Mouse (Mus musculus) left cerebral cortex, adult 11 months (tissue): ENCODE results near the gene Calr.
"Not testable (repeated sequence)": the region's sequence is repeated elsewhere in the genome, so short reads cannot be mapped to it uniquely, and the experiment has no call there.

ENCODE experiments used
- DNase-seq: peaks from one replicate; pipeline ENCODE4 v3.0.0; 2022; ENCODE audit warnings: low spot score

Gene Calr

GRCm38 (mm10) chr8:84844397-84845070 is 2.2 kb downstream of the Calr start:
- no peak for DNase-seq

GRCm38 (mm10) chr8:84841514-84841913 is 5.2 kb downstream of the Calr start:
- DNase-seq: no peak

GRCm38 (mm10) chr8:84840248-84840999 is 6.3 kb downstream of the Calr start, which contains the start of gene Rad23a:
Rad23a (minus strand) TSS chr8:84840665.
- DNase-seq: peak; percentile 88

GRCm38 (mm10) chr8:84839875-84840247 is 6.9 kb downstream of the Calr start:
- DNase-seq: no peak

- DNase-seq: no peak
Observed at GRCm38 (mm10) chr8:84839411-84839810, 7.3 kb downstream of the Calr start.

- DNase-seq: no peak
Observed at GRCm38 (mm10) chr8:84838513-84838912, 8.2 kb downstream of the Calr start.

GRCm38 (mm10) chr8:84837912-84838470 is 8.7 kb downstream of the Calr start:
- no peak for DNase-seq

- no peak for DNase-seq
Observed at GRCm38 (mm10) chr8:84837149-84837911, 9.4 kb downstream of the Calr start.

- DNase-seq: no peak
Observed at GRCm38 (mm10) chr8:84834866-84835855, 11.6 kb downstream of the Calr start.

GRCm38 (mm10) chr8:84834002-84834865 is 12.5 kb downstream of the Calr start:
- DNase-seq: no peak

- no peak for DNase-seq
Observed at GRCm38 (mm10) chr8:84832759-84833742, 13.7 kb downstream of the Calr start.

GRCm38 (mm10) chr8:84832034-84832717 is 14.6 kb downstream of the Calr start:
- peak; percentile 59 for DNase-seq

GRCm38 (mm10) chr8:84831490-84831889 is 15.2 kb downstream of the Calr start, which contains the start of gene Gadd45gip1:
Gadd45gip1 (plus strand) TSS chr8:84831522.
- DNase-seq: no peak

- not testable (repeated sequence) for DNase-seq
Observed at GRCm38 (mm10) chr8:84826518-84826917, 20.2 kb downstream of the Calr start.

- no peak for DNase-seq
Observed at GRCm38 (mm10) chr8:84825636-84826035, 21.1 kb downstream of the Calr start.

- DNase-seq: no peak
Observed at GRCm38 (mm10) chr8:84823653-84824052, 23.1 kb downstream of the Calr start.

- no peak for DNase-seq
Observed at GRCm38 (mm10) chr8:84822723-84823122, 24.0 kb downstream of the Calr start, which contains the start of gene Dand5. Dand5 (minus strand) TSS chr8:84822823.

GRCm38 (mm10) chr8:84816117-84816516 is 30.6 kb downstream of the Calr start:
- no peak for DNase-seq
